Mouse (Mus musculus) gastrocnemius, postnatal 4 days (tissue): ENCODE results near the gene Il1r2. TPM values are rescaled to one million over a fixed set of nuclear protein-coding genes. Genes with fewer than 3 reads are reported as not detected.

ENCODE experiments used
- DNase-seq, 2 experiments: peaks; one replicate each; pipeline ENCODE4 v3.0.0; 2021 to 2022; ENCODE audit warnings: low spot score in 2 of 2, mixed read lengths in 2 of 2
- long read RNA-seq, 2 experiments: library from polyadenylated mRNA; stranded (forward); transcript quantifications; one replicate each; pipeline ENCODE4 v2.0.0; 2021
- total RNA-seq, 2 experiments: library from RNA; stranded (reverse); gene quantifications; 2 replicates each; pipeline ENCODE4 v1.2.3; 2021

Il1r2 gene
- total RNA-seq: not detected
- long read RNA-seq, experiment 1, partial matches to known transcripts: 0 of 1 reads
- long read RNA-seq, experiment 1, other reads (novel, unspliced or antisense): 1 of 1 reads
- long read RNA-seq, experiment 2, partial matches to known transcripts: 0 of 1 reads
- long read RNA-seq, experiment 2, other reads (novel, unspliced or antisense): 0 of 1 reads

DNA sequence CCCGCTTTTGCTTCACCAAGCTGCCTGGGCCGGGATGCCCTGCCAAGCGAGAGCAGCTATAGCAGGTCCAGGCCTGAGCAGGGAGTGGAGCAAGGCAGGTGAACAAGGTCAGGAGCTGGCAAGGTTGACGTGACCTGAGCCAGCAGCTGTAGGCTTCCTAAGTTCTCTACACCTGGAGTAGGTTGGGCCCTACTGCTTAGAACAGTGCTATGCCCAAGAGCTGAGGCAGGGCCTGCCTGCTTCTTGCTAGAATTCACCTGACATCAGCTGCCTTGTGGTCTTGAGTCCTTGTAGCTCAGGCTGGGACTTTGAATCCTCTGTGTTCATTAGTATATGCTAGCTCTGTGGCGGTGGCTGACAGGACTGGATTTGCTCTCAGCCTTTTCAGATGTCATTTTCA is at the start of gene Il1r2:
Gene Il1r2, plus strand, starts transcription at position 301 of the 400 bp plus-strand sequence.
- DNase-seq: no peak

DNA sequence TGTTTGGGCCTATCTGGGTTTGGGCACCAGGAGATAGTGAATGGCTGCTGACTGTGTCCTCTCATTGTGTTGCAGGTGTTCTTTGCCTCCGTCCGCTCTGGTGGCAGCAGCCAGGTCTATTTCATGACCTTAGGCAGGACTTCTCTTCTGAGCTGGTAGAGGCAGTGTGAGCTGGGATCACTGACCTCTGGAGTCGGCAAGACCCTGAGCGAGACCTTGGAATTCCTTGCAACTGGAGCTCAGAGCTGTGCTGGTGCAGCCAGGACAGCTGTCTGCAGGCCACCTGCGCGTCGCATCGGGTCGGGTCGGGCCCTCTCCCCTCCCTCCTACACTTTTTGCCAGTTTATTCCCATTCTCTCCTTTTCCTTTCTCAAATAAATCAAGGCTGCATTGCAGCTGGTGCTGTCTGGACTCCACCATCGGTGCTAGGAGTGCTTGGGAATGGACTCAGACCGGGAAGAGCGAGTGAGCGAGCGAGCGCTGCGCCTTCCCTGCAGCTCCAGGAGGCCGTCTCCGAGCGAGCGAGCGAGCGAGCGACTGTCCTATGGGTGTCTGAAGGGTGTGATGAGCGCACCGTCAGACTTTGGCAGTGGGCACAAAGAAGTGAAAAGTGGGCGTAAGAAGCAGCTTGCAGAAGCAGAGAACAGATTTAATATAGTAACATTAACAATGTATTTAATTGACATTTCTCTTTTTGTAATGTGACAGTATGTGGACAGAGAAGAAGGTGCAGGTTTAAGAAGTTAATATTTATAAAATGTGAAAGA is 49.1 kb upstream of the Il1r2 start:
- no peak for DNase-seq

DNA sequence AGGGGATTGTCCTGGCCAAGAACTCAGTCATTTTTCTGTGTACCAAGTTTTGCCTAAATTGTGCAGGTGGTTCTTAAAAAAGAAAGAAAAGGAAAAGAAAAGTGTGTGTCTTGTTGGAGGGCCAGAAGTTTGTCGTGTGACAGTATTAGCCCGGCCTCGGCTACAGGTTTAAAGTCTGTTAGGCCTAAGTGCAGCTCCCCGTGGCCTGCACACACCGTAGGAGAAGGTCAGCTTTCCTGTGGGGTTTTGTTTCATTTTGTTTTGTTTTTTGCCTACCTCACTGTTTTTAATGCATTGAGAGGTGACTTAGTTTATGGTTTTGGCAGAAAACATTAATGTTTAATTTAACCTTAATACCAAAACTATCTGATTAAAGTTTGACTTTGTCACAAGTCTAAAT is 48.5 kb upstream of the Il1r2 start:
- no peak for DNase-seq

DNA sequence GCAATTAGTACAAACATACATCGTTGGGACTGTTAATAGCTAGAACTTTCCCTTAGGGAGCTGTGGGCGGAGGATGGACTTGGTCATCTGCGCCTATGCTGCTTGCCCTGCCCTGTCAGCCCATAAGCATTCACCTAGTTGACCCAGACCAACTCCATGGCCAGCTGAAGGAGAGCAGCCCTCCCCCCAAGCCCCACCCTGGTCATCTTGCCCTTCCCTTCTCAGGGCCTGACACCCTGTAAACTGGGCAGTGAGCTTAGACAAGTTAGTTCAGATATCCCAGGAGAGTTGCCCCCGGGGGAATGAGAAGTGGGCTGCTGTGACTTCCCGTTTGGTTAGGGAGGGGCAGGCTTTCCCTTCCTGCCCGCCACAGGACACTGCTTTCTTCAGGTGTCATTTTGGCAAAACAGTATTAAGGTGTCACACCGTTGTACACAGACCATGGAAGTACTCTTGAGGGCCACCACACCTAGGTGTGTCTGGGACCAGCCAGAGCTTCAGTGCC is 46.7 kb upstream of the Il1r2 start:
- no peak for DNase-seq

DNA sequence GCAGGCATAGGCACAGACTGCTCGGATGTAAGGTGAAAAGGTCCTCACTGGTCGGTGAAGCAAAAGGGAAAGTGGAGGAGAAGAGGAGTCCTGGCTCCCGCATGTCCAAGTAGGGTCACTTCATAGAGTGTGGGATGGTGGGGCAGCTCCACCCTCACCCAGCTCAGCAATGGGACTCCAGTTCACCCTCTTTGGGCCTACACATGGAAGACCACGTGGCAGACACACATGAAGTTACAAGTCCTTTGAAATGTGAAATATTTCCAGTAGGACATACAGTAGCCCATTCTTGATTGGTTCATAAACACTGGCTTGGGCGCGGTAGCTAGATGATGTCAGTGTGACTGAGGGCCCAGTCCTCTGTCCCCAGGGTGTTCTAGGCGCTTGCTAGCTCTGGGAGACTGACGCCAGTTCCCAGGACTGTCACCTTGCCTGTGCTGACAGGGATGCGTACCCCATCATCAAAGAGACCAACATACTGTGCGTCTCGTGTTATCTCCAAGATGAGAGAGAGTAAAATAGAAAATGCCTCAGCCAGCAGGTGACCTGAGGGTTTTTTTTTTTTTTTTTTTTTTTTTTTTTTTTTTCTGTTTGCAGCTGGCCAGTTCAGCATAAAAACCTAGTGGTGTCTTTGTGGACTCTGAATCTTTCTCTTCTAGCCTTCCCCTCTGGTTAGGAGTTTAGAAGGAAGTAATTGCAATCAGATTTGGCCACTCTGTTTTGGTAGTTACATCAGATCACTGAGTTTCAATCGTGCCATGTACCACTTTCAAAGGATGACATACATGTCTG is 45.5 kb upstream of the Il1r2 start:
- DNase-seq: no peak

DNA sequence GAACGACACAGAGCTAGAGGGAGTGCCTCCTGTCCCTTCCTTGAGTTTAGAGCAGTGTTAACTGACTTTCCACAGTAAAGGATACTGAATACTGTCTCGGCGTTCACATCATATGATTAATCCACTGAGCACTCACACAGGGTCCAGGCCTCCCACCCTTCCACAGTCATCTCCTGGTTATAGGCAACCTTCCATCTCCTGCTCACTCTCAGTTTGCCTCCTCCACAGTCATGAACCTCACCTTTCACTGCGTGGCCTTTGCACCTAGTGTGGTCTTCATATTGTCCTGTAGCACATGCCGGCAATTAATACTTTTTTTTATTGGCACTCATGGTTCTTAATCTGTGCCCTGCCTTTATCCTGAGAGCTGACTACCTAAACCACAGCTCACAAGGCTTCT is 44.3 kb upstream of the Il1r2 start:
- DNase-seq: no peak

DNA sequence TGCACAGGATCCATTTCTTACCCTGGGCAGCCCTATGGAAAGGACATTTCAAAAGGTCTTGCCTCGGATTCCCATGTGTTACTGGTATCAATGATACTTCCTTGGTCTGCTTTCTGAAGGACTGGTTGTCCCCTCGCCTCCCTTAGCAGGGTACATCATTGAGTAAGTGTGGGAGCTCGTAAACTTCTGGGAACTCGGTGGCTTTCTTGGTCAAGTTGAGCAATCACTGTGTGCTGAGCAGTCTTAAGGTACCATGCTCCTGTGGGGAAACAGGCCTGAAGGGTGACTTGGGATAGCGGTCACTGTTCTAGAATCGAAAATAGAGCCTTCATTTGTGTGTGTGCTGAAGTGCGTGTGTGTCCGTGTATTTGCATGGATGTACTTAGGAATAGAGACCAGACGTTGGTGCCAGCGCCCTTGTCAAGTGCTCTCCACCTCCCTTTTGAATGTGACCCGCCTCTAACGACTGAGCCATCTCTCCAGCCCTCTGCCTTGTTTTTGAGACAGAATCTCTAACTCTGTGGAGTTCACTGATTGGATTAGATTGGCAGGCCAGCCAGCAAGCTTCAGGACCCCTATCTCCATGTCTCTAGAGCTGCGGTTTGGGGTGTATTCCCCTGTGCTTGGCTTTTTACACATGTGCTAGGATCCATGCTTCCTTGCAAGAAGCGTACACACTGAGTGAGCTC is 43.4 kb upstream of the Il1r2 start:
- DNase-seq: no peak

DNA sequence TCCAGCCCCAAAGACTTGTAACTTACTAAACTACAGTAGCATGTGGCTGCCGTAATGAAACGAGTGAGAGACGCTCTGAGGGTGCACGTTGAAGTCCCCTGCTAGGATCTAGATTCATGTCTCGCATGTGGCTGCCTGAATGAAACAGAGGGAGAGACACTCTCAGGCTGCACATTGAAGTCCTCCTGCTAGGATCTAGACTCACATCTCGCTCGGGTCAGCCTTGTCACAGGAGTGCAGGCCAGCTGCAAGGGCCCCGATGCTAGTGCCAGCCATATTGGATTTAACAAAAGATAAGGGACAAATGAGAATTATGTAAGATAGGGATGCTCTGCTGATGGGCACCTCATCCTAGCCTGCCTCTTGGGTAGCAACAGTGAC is 42.9 kb upstream of the Il1r2 start:
- no peak for DNase-seq

DNA sequence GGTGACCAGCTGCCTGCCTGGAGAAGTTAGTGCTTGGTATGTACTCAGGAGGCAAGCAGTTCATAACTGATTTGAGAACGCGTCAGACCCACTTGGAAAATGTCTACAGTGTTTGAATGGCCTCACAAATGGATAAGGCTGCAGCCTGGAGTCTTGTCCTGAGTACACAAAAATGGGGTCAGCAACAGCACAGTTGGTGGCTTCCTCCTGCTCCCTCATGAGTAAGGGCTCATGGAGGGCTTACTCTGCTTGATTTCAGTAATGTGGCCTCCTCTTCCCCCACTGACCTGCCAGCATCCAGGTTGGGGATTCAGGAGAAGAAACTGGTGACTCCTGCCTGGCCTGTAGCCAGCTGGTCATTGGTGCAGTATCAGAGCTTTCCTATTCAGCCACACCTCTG is 42.3 kb upstream of the Il1r2 start:
- no peak for DNase-seq

DNA sequence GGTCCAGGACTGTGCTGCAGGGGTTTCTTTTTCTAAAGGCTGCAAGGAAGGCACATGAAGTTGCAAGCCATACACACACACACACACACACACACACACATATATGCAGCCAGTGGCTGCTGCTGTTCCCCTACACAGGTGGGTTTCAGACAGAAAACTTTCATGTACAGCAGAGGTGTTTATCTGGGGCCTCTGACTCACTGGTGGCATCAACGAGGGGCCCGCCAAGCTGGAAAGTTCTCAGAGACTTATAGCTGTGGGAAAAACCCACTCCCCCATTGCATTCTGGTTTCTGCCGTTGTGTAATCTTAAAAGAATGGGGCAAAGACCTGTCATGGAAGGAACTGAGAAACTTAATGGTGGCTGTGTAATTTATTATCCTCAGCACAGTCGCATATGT is 40.6 kb upstream of the Il1r2 start:
- no peak for DNase-seq

DNA sequence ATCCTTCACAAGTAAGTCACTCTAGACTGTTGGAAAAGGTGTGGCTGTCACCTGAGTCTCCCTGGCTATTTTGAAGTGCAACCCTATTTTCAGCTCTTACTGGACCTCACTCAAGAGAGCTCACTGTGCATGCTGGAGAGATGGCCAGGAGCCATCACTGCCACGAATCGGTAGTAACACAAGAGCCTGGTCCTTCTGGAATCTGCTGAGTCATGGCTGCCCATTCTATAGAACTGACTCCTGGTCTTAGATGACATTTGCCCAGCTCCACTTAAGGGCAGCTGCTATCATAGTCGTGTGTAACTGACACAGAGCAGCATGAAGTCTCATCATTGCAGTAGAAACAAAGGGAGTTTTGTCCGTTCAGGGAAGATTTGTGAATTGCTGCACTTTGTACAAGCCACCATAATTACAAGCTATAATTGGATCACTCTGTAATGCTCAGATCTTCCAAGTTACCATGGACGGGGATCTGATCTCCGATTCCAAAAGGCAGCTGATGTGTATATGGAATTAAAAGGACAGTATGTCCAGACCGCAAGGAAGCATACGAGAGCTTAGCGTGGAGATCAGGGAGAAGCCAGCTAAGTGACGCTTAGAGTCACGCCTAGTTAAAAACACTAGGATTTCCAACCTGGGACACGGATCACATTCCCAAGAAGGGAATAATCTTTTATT is 40.0 kb upstream of the Il1r2 start:
- no peak for DNase-seq

DNA sequence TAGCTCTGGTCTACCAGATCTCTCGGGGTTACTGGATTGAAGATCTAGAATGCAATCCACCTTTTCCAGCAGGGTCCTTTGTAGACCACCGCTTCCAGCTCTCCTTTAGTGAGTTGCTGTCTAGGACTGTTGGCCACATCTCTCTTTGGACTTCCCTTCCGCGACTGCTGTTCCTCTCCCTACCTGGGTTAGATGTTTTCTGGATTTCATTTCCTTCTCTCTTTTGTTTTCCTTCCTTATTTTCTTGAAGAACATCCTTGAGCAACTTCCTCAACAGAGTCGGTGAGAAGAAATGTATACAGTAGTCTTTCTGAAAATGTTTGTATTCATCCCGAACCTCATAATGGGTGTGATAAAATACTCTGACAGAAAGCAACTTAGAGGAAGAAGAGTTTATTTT is 36.0 kb upstream of the Il1r2 start:
- no peak for DNase-seq

DNA sequence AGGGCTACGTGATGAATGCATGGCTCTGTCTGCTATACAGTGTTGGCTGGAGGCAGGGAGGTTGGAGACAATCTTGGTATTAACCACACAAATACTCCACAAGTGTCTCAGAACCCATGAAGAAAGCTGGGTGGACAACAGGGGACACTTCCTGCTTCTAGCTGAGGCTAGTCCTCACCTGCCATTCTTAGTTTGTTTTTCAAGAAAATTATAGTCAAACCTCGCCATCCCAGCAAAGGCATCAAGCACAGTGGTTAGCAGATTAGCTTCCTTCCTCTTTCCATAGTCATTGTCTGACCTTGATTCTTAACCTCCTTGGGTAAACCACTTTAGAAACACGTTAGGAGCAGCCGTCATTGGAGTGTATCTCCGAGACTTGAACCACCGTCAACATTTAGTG is 28.2 kb upstream of the Il1r2 start:
- no peak for DNase-seq

DNA sequence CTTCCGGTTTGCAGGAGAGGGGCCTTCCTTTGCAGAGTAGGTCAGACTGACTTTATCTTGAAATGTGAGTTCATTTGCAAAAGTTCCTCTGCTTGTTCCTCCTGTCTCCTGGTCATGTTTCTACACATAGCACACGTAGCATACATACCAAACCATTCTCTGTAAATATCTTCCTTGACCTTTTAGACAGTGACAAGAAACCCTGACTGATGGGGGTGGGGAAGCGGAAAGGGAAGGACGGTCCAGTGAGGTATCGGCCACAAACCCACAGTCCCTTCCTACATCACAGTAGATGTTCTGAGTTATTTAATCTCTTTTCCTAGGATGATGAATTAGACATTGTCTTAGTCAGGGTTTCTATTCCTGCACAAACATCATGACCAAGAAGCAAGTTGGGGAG is 27.3 kb upstream of the Il1r2 start:
- no peak for DNase-seq

DNA sequence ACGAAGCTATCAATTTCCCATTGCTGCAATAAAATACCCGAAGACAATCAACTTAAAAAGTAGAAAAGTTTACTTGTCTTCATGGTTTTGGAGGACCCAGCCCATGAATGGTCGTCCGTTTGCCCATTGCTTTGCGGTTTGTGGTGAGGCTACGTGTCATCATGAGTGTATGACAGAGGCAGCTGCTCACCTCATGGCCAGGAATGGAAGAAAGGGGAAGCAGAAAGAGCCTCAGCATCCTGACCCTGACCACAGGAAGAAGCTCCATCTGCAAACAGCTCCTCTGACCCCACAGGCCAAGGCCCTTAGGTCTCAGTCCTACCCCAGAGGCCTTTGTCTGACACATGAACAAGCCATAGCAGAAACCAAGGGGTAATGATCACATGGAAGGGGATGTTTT is 22.7 kb upstream of the Il1r2 start:
- no peak for DNase-seq

DNA sequence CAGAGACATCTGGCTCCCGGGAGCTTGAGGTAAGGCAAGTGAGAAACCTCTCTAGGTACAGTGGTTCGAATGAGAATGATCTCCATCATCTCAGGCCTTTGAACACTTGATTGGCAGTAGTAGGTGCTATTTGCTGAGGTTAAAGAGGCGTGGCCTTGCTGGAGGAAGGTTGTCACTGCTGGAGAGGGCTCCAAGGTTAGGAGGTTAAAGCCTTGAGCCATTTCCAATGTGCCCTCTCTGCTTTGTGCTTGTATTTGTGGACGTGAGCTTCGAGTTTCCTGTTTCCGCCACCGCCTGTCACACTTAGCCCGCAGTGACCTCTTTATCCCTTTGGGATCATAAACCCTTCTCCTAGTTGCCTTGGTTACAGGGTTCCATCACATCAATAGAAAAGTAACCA is 21.7 kb upstream of the Il1r2 start:
- DNase-seq: no peak

DNA sequence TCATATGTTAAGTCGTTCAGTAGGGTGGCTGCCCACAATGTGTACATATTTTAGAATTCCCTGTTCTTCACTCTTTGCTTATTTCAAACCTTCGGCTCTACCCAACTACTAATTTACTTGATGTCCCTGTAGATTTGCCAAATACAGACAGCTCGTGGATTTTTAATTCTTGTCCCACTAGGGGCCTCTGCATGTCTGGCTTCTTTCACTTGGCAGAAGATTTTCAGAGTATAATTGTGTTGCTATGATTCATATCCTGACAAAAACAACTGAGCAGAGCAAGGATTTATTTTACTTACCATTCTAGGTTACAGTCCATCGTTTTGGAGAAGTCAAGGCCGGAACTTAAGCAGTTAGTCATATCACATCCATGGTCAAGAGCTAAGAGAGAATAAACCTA is 20.8 kb upstream of the Il1r2 start:
- DNase-seq: no peak

DNA sequence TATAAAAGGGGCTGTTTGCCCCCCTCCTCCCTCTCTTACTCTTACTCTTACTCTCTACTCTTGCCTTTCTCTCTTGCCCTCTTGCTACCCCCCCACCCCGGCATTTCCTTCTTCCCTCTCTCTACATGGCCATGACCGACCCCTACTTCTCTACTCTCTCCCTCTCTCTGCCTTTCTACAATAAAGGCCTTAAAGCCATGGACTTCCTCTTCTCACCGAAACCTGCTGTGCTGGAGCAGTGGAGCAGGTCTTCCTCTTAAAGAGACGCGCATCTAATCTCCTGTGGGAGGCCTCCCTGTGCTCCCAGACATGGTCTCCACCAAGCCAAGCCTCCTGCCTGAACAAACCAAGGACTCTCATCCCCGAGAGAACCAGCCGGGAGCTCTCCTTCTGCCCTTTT is 18.8 kb upstream of the Il1r2 start:
- no peak for DNase-seq

DNA sequence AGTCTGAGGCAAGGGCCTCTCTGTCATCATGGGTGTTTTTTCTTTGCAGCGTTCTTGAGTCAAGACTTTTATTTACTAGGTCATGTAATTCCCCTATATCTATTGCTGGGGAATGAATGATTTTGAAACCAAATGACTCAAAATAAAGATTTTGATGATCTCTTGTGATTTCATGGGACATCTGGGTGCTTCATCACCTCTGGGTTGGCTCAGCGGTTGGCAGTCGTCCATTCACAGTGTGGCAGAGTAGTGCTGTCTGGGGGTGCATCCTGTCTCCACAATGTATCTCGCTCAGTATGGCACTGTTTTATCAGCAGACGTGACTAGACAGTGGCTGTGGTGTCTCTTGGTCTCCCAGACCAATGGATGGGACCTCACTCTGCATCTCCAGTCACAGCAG is 17.9 kb upstream of the Il1r2 start:
- DNase-seq: no peak

DNA sequence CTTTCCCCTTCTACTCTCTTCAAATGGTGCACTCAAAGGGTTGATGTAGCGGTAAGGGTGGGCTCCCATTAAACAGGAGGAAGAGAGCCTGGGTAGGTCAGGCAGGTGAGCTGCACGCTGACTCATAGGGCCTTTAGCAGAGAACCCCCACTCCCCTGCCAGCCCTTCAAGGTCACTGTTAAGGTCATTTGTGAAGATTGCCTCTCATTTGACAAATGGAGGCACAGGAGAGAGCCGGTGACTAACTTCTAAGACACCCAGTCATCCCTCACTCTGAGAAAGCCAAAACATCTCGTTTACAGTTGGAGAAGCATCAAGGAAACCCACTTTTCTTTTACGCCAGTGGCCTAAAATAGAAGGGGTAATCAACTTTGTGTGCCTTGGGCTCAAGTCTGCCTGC is 16.5 kb upstream of the Il1r2 start:
- DNase-seq: no peak

DNA sequence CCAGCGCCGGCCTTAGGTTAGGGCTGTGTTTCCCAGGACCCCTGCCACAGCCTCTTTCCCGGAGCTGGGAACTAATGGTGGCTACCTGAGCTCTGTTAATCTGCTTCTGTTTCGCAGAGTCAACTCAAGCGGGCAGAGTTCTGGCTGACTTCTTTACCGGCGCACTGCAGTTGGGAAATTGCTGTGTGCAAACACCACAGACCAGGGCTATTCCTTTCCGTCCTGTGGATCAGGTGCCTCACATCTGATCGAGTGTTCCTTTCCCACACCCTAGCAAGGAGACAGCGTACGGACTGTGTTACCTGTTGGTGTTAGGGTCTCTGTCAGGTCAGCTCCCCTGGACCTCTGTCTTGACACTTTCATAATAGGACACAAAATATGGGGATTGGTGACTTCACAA is 15.9 kb upstream of the Il1r2 start:
- no peak for DNase-seq
